ENCODE assay signal across 8 mouse cellular contexts in the genomic region with DNA sequence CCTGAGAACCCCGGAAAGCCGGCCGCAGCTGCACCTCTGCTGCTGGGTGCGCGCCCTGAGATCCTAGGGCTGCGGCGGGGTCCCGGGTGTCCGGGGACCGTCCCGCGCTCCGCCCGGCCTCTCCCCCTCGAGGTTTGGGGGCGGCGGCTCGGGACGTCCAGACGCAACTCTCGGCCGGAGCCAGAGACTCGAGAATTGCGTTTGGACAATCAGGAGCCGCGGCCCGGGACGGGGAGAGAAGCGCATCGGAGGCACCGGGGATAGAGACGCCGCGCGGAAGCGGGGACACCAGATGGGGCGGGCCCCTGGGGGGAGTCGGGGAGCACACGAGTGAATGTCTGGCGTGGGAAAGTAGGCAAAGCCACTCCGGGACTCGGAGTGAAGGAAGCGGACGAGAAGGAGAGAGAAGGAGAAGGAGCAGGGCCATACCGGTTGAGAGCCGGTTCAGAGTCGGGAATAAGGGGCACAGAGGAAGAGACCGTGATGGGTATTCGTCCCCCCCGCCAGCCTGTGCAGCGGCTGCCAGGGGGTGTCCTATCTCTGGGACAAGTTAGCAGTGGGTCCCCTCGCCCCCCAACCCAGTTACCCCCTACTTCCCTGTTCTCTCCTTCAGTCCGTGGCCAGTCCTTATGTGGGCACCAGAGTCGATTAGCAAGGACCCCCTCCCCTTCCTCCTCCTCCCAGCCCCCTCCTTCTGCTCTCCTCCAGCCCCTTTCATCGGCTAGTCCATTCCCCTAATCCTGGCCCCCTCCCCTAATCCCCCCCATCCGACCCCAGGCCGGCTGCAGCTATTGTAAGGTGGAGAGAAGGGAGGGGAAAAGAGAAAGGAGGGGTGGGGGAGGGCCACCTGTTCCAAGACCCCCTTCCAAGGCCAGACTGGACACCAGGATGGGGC. TPM values are rescaled to one million over a fixed set of nuclear protein-coding genes. Genes with fewer than 3 reads are reported as not detected.
DNase-seq lines count a peak whose midpoint lies in the region; ATAC-seq and TF ChIP-seq lines count a peak whose summit lies in the region.

No protein-coding gene starts in this region.

- H3K4me1 ChIP-seq in CH12.LX (ENCODE audit: control insufficient read depth in 1 of 2, insufficient read depth in 2 of 2): peaks cover 29 to 51% of the 10 kb centered on the region in 2 experiments
- peaks cover 52% of the 10 kb centered on the region for H3K4me1 ChIP-seq in hindbrain, embryonic 16.5 days (ENCODE audit: control insufficient read depth, insufficient read depth, low read depth, low read length)
- peaks cover 68% of the 10 kb centered on the region for H3K4me1 ChIP-seq in midbrain, embryonic 13.5 days (replicated peaks)

- no peak for TF ChIP-seq EP300 in CH12.LX (IDR thresholded peaks at IDR 0.05; ENCODE audit: low read length)

- no peaks in the 10 kb centered on the region for H3K27me3 ChIP-seq in CH12.LX (replicated peaks)
- H3K27me3 ChIP-seq in hindbrain, embryonic 16.5 days (replicated peaks; ENCODE audit: control insufficient read depth, insufficient read depth, low read length): no peaks in the 10 kb centered on the region
- no peaks in the 10 kb centered on the region for H3K27me3 ChIP-seq in midbrain, embryonic 13.5 days

- peak overlapping the region; percentile 84 for H3K4me2 ChIP-seq in CH12.LX (ENCODE audit: insufficient read depth, low read depth, poor library complexity, severe bottlenecking)
- peak overlapping the region; percentile 90 for H3K4me2 ChIP-seq in hindbrain, embryonic 16.5 days (ENCODE audit: low read length)
- peak overlapping the region; percentile 100 for H3K4me2 ChIP-seq in midbrain, embryonic 13.5 days (replicated peaks)

- WGBS in hindbrain, embryonic 16.5 days: under 1% methylated on average over 51 of the region's 57 CpGs
- WGBS in midbrain, embryonic 13.5 days: under 1% methylated on average over 57 of the region's 57 CpGs

- in situ Hi-C loops in CH12.LX (cut with MboI; ENCODE audit: low pct_ligation_motif_present, low pct_unique_long_range_greater_than_20kb, low sequenced_read_pairs): no loop called here

- ATAC-seq in hindbrain, embryonic 16.5 days: peak; percentile 2
- ATAC-seq in midbrain, embryonic 13.5 days: peak; percentile 25
- no peak for ATAC-seq in monocyte, adult 5-6 weeks (replicated peaks; ENCODE audit: insufficient number of reproducible peaks, low FRiP score, low TSS enrichment, poor library complexity, severe bottlenecking)

- H3K79me2 ChIP-seq in CH12.LX (replicated peaks; ENCODE audit: control insufficient read depth, extremely low read depth, insufficient read depth, poor library complexity, severe bottlenecking): peaks cover 8% of the 10 kb centered on the region

- TF ChIP-seq POLR2A in CH12.LX (IDR thresholded peaks at IDR 0.05; ENCODE audit: low read depth, low read length): peak; percentile 49; the same call in 1 of the 2 replicates

- H3K4me3 ChIP-seq in CH12.LX (replicated peaks in 1 of 3; ENCODE audit: low read depth in 2 of 3, low read length in 2 of 3, poor library complexity in 1 of 3): peak overlapping the region; percentile 71 to 81 (median 75)
- H3K4me3 ChIP-seq in hindbrain, embryonic 16.5 days (ENCODE audit: low read length): peak overlapping the region; percentile 77
- H3K4me3 ChIP-seq in midbrain, embryonic 13.5 days (replicated peaks): peak overlapping the region; percentile 90

- peaks cover 34 to 52% of the 10 kb centered on the region in 2 experiments for H3K36me3 ChIP-seq in CH12.LX (replicated peaks in 1 of 2; ENCODE audit: control insufficient read depth in 1 of 2, insufficient read depth in 1 of 2, low read length in 1 of 2)
- peaks cover 31% of the 10 kb centered on the region for H3K36me3 ChIP-seq in hindbrain, embryonic 16.5 days (ENCODE audit: control insufficient read depth, insufficient read depth, low read length)
- H3K36me3 ChIP-seq in midbrain, embryonic 13.5 days: peaks cover 52% of the 10 kb centered on the region

- DNase-seq in gastrocnemius, postnatal 10 days: peak; percentile 67
- no peak for DNase-seq in gastrocnemius, adult 8-10 months (ENCODE audit: low spot score in 2 of 2)
- no peak for DNase-seq in CH12.LX (ENCODE audit: extremely low read depth)
- DNase-seq in embryo, embryonic 10.5 days (ENCODE audit: low spot score): peak; percentile 65
- DNase-seq in T-cell, adult 2 months (ENCODE audit: low spot score): no peak

- no peak for TF ChIP-seq RAD21 in CH12.LX (IDR thresholded peaks at IDR 0.05; ENCODE audit: low read depth, low read length)

- TF ChIP-seq CTCF in CH12.LX (conservative IDR thresholded peaks at IDR 0.05 in 1 of 2, IDR thresholded peaks at IDR 0.05 in 1 of 2; ENCODE audit: low read depth in 2 of 2, low read length in 2 of 2): no peak

- dilution Hi-C loops in CH12.LX (cut with MboI; ENCODE audit: extremely low pct_ligation_motif_present, extremely low pct_unique_long_range_greater_than_20kb, low sequenced_read_pairs): no loop called here

- H3K9ac ChIP-seq in CH12.LX (ENCODE audit: insufficient read depth, low read depth): peak overlapping the region; percentile 91
- H3K9ac ChIP-seq in hindbrain, embryonic 16.5 days (ENCODE audit: low read depth, low read length): peak overlapping the region; percentile 92
- peak overlapping the region; percentile 90 for H3K9ac ChIP-seq in midbrain, embryonic 13.5 days (replicated peaks)

- H3K27ac ChIP-seq in CH12.LX (ENCODE audit: insufficient read depth, low read depth): peak overlapping the region; percentile 49
- peak overlapping the region; percentile 95 for H3K27ac ChIP-seq in hindbrain, embryonic 16.5 days (ENCODE audit: low read depth, low read length)
- H3K27ac ChIP-seq in midbrain, embryonic 13.5 days: peak overlapping the region; percentile 97

- H3K9me3 ChIP-seq in CH12.LX (replicated peaks; ENCODE audit: low read length): peaks cover 26% of the 10 kb centered on the region
- no peaks in the 10 kb centered on the region for H3K9me3 ChIP-seq in hindbrain, embryonic 16.5 days (ENCODE audit: control insufficient read depth, low read length)
- H3K9me3 ChIP-seq in midbrain, embryonic 13.5 days: no peaks in the 10 kb centered on the region

TF ChIP-seq in CH12.LX, 34 proteins besides CTCF, POLR2A, EP300 and RAD21 (continues in another document):
- TF ChIP-seq USF2 (conservative IDR thresholded peaks at IDR 0.05; ENCODE audit: low read depth, low read length) (no peak), ELF1 (IDR thresholded peaks at IDR 0.05; ENCODE audit: low read depth, low read length) (no peak), MAFK (IDR thresholded peaks at IDR 0.05; ENCODE audit: insufficient replicate concordance, low read length) (no peak), JUND (conservative IDR thresholded peaks at IDR 0.05; ENCODE audit: low read depth, low read length) (no peak), CHD2 (IDR thresholded peaks at IDR 0.05; ENCODE audit: low read length) (0 out of 2 replicates have a peak, but pooled peaks have one; percentile 14), NRF1 (IDR thresholded peaks at IDR 0.05; ENCODE audit: low read depth, low read length) (no peak)

RNA-seq across cellular contexts. Expression of a gene that starts 0.6 kb away (rescaled TPM):
- total RNA-seq in gastrocnemius, postnatal 10 days (2021): 10 to 100 TPM; 13.4 to 18.0 TPM
- 10 to 100 TPM in 3 of 4 experiments, 1 to 10 TPM in 1; 9.8 to 15.6 (median 11.7) TPM for total RNA-seq in gastrocnemius, adult 8-10 months (2022)
- total RNA-seq in CH12.LX (2012; rRNA removed): 8.6 and 11.9 TPM in 2 replicates
- total RNA-seq in CH12.LX (2014; rRNA removed): 11.5 and 13.7 TPM in 2 replicates
- 18.0 and 23.1 TPM in 2 replicates for polyA plus RNA-seq in CH12.LX (2012; ENCODE audit: insufficient read length, low read depth)
- polyA plus RNA-seq in hindbrain, embryonic 16.5 days (2015; fragmentation: Nextera tagmentation; extraction: Ambion mirVana): 17.3 and 18.5 TPM in 2 replicates
- 20.1 and 24.3 TPM in 2 replicates for polyA plus RNA-seq in midbrain, embryonic 13.5 days (2015; fragmentation: Nextera tagmentation; extraction: Ambion mirVana)
- 10.9 to 15.5 TPM (median 15.1 TPM) in 3 replicates for total RNA-seq in monocyte, adult 5-6 weeks (2017)

RNA-seq across cellular contexts. Expression of a gene that starts 2.8 kb away (rescaled TPM):
- total RNA-seq in gastrocnemius, postnatal 10 days (2021): 10 to 100 TPM; 50.5 to 63.2 TPM
- total RNA-seq in gastrocnemius, adult 8-10 months (2022): 10 to 100 TPM; 83.6 to 90.2 (median 84.9) TPM
- total RNA-seq in CH12.LX (2012; rRNA removed) (44.8 and 47.1 TPM in 2 replicates), CH12.LX (2014; rRNA removed) (20.4 and 20.8 TPM in 2 replicates)
- 31.7 and 34.5 TPM in 2 replicates for polyA plus RNA-seq in CH12.LX (2012; ENCODE audit: insufficient read length, low read depth)
- 69.5 and 74.1 TPM in 2 replicates for polyA plus RNA-seq in hindbrain, embryonic 16.5 days (2015; fragmentation: Nextera tagmentation; extraction: Ambion mirVana)
- polyA plus RNA-seq in midbrain, embryonic 13.5 days (2015; fragmentation: Nextera tagmentation; extraction: Ambion mirVana): 80.5 and 91.7 TPM in 2 replicates
- 77.7 to 117 TPM (median 111 TPM) in 3 replicates for total RNA-seq in monocyte, adult 5-6 weeks (2017)

RNA-seq across cellular contexts. Expression of a gene that starts 6.4 kb away (rescaled TPM):
- total RNA-seq in gastrocnemius, postnatal 10 days (2021): 10 to 100 TPM; 64.1 to 75.4 TPM
- total RNA-seq in gastrocnemius, adult 8-10 months (2022): 10 to 100 TPM; 44.2 to 63.5 (median 49.3) TPM
- total RNA-seq in CH12.LX (2012; rRNA removed) (116 and 160 TPM in 2 replicates), CH12.LX (2014; rRNA removed) (96.8 and 97.2 TPM in 2 replicates)
- polyA plus RNA-seq in CH12.LX (2012; ENCODE audit: insufficient read length, low read depth): 105 and 108 TPM in 2 replicates
- polyA plus RNA-seq in hindbrain, embryonic 16.5 days (2015; fragmentation: Nextera tagmentation; extraction: Ambion mirVana): 180 and 186 TPM in 2 replicates
- polyA plus RNA-seq in midbrain, embryonic 13.5 days (2015; fragmentation: Nextera tagmentation; extraction: Ambion mirVana): 176 and 180 TPM in 2 replicates
- 105 to 116 TPM (median 115 TPM) in 3 replicates for total RNA-seq in monocyte, adult 5-6 weeks (2017)

RNA-seq across cellular contexts. Expression of a gene that starts 6.5 kb away (rescaled TPM):
- 10 to 100 TPM; 40.7 to 43.1 TPM for total RNA-seq in gastrocnemius, postnatal 10 days (2021)
- total RNA-seq in gastrocnemius, adult 8-10 months (2022): 10 to 100 TPM; 36.8 to 39.3 (median 38.8) TPM
- total RNA-seq in CH12.LX (2012; rRNA removed): 42.7 and 47.7 TPM in 2 replicates
- total RNA-seq in CH12.LX (2014; rRNA removed): 27.0 and 27.4 TPM in 2 replicates
- polyA plus RNA-seq in CH12.LX (2012; ENCODE audit: insufficient read length, low read depth): 36.9 and 41.4 TPM in 2 replicates
- polyA plus RNA-seq in hindbrain, embryonic 16.5 days (2015; fragmentation: Nextera tagmentation; extraction: Ambion mirVana): 53.3 and 54.1 TPM in 2 replicates
- 57.9 and 62.7 TPM in 2 replicates for polyA plus RNA-seq in midbrain, embryonic 13.5 days (2015; fragmentation: Nextera tagmentation; extraction: Ambion mirVana)
- total RNA-seq in monocyte, adult 5-6 weeks (2017): 34.6 to 41.0 TPM (median 40.7 TPM) in 3 replicates

RNA-seq across cellular contexts. Expression of a gene that starts 14.1 kb away (rescaled TPM):
- 100 to 1,000 TPM in 1 of 2 experiments, 10 to 100 TPM in 1; 72.0 to 106 TPM for total RNA-seq in gastrocnemius, postnatal 10 days (2021)
- 1 to 10 TPM; 2.5 to 4.8 (median 3.9) TPM for total RNA-seq in gastrocnemius, adult 8-10 months (2022)
- total RNA-seq in CH12.LX (2012; rRNA removed) (6.0 and 7.6 TPM in 2 replicates), CH12.LX (2014; rRNA removed) (3.0 and 4.5 TPM in 2 replicates)
- 5.8 and 7.2 TPM in 2 replicates for polyA plus RNA-seq in CH12.LX (2012; ENCODE audit: insufficient read length, low read depth)
- polyA plus RNA-seq in hindbrain, embryonic 16.5 days (2015; fragmentation: Nextera tagmentation; extraction: Ambion mirVana): 4.7 and 6.7 TPM in 2 replicates
- 2.1 and 2.5 TPM in 2 replicates for polyA plus RNA-seq in midbrain, embryonic 13.5 days (2015; fragmentation: Nextera tagmentation; extraction: Ambion mirVana)
- 1.5 to 11.2 TPM (median 4.7 TPM) in 3 replicates for total RNA-seq in monocyte, adult 5-6 weeks (2017)

Comparison
In these comparisons a context has a peak if more than half of its experiments do, and no peak if none do; other contexts are left out.
1. DNase-seq: peak in gastrocnemius, postnatal 10 days (single experiment) and embryo, embryonic 10.5 days (single experiment); none in gastrocnemius, adult 8-10 months (0 of 2), CH12.LX (single experiment) and T-cell, adult 2 months (single experiment).
2. Peak in every context shown above with its lines, with median percentiles within 50 percentile points of each other: H3K27ac ChIP-seq, H3K4me2 ChIP-seq, H3K4me3 ChIP-seq and H3K9ac ChIP-seq.